Mouse (Mus musculus): ENCODE measurements around the gene Zfand4. TPM values are rescaled to one million over a fixed set of nuclear protein-coding genes. Genes with fewer than 3 reads are reported as not detected.

Gene Zfand4
- total RNA-seq, 2 experiments from 2014 or later = 4.2 to 5.2 TPM

GRCm38 (mm10) chr6:116369811-116370210 lies 105.8 kb downstream of the Zfand4 start:
- intact Hi-C loops (cut with DNase I) = no loop called here
- DNase-seq = no peak

- intact Hi-C loops (cut with DNase I) = no loop called here
- DNase-seq = no peak
Observed at GRCm38 (mm10) chr6:116370216-116370976, 106.4 kb downstream of the Zfand4 start.

- no peak for DNase-seq
- intact Hi-C loops (cut with DNase I) = no loop called here
Observed at GRCm38 (mm10) chr6:116371500-116371899, 107.5 kb downstream of the Zfand4 start.

- intact Hi-C loops (cut with DNase I) = no loop called here
- DNase-seq = no peak
Observed at GRCm38 (mm10) chr6:116374136-116374535, 110.1 kb downstream of the Zfand4 start.

GRCm38 (mm10) chr6:116374618-116375017 lies 110.6 kb downstream of the Zfand4 start:
- no peak for DNase-seq
- intact Hi-C loops (cut with DNase I) = no loop called here

- intact Hi-C loops (cut with DNase I) = no loop called here
- no peak for DNase-seq
Observed at GRCm38 (mm10) chr6:116378892-116379291, 114.9 kb downstream of the Zfand4 start.

Other genes with a start within 250 kb of the Zfand4 start
- gene Tmcc1, start 70.7 kb upstream of the Zfand4 start, total RNA-seq (2021) = 10 to 100 TPM; 32.3 to 37.7 TPM
- 10 to 100 TPM; 20.0 to 26.6 TPM for gene Washc2, start 56.2 kb upstream of the Zfand4 start, total RNA-seq (2021)
- gene March8, start 73.8 kb downstream of the Zfand4 start, total RNA-seq (2021) = 10 to 100 TPM; 45.4 to 50.6 TPM
- gene Alox5, start 197.0 kb downstream of the Zfand4 start, total RNA-seq (2021) = 10 to 100 TPM in 1 of 2 experiments, 1 to 10 TPM in 1; 8.6 to 14.9 TPM
- not detected for gene Olfr211, start 224.9 kb downstream of the Zfand4 start, total RNA-seq (2021)
- under 1 TPM; 0.11 to 0.14 TPM for gene Olfr212, start 242.3 kb downstream of the Zfand4 start, total RNA-seq (2021)

Measured in heart, postnatal 36 days (tissue).